Mouse (Mus musculus) right cerebral cortex, adult 18-20 months (tissue): Measurements from ENCODE around the gene Satb1.

Source experiments
- DNase-seq: peaks from one replicate; pipeline ENCODE4 v3.0.0; 2022; ENCODE audit warnings: mixed read lengths

Gene Satb1

DNA sequence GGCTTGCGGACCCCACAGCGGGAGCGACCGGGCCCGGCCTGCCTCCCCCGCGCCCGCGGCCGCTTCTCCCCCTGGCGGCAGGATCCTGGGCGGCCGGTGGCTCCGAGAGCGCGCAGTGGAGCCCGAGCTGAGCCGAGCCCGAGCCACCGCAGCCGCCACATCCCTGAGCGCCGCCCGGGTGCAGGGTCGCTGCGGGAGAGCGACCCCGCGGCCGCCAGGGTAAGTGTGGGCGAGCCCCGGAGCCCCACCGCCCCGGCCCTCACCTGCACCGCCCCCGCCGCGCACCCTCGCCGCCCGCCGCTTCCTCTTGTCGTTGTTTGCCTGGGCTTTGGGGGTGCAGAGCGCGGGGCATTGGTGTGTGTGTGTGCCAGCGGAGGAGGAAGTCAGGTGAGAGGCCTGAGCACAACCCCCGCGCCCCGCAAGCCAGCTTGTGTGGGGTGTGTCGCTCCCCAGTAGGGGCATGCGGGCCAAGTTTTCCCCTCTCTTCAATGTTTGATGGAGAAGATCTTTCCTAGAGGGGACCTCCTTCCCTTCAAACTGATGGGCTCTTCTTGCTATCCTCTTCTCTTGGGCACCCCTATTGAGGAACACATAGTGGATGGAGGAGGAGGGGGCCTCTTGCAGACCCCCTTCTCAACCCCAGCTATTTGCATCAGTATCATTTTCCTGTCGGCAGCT is at the start of gene Satb1:
TSS of gene Satb1 (minus strand) at position 391 of the 678 bp plus-strand sequence.
- DNase-seq, result peak; percentile 37

DNA sequence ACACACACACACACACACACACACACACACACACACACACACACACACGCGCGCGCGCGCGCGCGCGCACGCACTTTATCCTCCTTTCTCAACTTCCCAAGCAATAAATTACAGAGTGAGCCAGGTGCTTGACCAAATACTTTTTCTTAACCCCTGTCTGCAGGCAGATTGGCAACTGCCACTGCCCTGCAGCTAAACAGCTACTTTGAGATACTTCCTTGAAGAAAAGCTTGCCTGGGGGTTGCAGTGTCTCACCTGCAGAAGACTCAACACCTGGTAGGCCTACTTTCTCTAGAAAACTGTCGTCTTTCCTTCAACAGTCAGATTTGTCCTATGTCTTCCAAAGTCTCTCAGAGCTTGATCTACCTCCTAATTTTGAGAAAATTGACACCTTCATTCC is 49.5 kb upstream of the Satb1 start:
- no peak for DNase-seq

DNA sequence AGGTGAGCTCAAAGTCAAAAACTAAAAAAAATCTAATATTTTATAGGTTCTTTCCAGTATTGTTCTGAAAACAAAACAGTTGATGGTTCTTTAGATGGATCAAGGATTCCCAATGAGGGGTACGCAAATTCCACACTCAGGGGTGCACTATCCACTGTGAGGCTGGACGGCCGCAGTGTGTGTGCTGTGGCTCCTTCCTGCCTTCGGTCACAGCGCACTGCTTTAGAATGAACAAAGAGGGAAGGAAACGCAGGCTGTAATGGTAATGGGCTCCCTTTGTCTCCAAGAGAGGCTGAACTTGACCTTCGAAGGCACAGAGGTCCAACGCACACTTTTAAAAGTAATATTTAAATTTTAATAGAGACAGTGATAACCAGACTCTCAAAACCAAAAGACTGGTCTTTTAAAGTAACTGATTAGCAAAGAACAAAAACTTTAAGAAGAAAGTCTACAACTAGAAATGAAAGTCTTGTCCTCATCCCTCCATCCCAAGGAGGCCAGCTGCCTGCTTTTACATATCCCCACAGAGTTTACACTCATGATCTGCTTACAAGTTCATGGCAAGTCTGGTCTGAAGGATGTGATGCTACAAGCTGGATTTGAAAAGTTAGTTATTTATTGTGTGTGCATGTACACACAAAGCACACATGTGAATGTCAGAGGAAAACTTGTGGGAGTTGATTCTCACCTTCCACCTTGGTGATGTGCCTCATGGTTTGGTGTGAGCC is 48.0 kb upstream of the Satb1 start:
- no peak for DNase-seq

DNA sequence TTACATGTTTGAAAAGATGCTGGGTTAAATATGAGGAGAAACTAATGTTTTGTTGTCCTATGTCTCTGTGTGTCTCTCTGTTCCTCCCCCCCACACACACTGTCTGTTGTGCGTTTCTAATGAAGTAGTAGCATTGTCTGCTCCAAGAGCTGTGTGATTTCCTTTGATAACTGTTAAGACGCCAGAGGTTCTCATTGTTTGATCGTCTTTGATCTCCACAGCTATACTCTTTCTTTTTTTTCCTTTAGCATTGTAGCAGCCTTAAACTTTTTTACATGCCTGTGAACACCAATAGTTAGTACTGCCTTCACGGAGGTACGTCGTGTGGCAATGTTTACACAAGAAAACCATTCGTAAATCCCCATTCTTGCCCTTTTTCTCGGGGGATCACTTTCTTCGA is 47.1 kb upstream of the Satb1 start:
- DNase-seq, result no peak

DNA sequence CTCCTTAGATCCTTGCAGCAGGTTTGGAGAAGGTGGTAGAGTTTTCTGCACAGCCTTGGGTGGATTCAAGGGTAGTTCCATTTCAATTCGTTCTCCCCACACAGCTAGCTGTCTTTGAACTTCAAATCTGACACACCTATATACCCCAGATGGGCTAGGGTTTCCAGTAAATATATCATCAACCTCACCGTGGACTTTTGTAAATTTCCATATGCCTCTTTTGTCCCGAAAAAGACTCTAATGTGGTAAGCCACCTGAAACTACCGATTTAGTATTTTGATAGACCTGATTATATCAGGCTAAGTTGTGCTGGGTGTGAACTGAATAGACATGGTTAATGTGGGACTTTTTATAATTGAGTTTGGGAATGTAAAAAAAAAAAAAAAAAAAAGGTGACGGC is 46.6 kb upstream of the Satb1 start:
- no peak for DNase-seq

DNA sequence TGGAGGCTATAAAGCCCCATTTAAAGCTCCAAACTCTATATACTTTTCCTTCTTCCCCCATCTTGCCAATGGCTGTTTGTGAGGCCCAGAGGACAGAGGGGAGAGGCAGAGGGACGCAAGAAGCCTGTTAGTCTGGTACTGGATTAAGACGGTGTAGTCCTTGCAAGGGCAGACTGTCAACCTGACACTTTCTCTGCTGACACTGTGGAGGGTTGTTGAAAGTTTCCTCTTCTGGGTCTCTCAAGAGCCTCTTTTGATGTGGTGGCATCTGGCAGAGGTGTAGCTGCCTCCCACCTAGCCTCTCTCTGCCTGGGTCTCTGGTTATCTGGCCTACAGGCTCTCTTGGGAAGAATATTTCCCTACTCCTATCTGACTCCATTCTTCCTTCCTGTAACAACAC is 46.1 kb upstream of the Satb1 start:
- no peak for DNase-seq

DNA sequence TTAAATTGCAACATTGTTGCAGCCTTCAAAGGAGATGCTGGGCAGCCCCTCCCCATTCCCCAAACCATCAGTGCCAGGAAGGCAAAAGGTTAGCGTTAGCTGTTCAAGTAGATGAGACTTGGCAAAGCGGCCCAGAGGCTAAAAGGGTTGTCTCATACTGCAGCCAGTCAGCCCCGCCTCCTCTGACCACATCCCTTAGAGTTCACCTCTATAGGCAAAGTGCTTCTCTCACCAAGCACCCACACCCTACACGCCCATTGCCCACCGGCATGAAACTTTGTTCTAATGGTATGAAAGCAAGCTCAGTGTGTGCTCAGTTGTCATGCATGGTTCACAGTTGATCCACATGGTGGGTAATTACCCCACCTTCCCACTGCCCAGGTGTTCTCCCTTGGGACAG is 43.4 kb upstream of the Satb1 start:
- no peak for DNase-seq

DNA sequence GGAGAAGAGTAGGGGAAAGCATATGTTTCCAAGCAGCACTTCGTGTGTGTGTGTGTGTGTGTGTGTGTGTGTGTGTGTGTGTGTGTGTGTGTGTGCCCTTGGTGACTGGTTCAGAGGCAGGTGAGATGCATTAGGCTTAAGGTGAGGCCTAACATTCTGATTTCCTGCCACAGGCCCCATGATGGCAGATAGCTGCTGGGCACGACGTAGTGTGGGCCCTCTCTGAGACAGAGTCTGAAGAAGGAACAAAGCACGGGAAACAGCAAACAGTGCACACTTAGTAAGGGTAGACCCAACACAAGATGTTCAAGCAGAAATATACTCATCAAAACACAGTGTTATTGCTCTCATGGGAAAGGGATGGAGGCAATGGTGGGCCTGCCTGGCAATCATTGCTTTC is 24.5 kb upstream of the Satb1 start:
- DNase-seq, result no peak

DNA sequence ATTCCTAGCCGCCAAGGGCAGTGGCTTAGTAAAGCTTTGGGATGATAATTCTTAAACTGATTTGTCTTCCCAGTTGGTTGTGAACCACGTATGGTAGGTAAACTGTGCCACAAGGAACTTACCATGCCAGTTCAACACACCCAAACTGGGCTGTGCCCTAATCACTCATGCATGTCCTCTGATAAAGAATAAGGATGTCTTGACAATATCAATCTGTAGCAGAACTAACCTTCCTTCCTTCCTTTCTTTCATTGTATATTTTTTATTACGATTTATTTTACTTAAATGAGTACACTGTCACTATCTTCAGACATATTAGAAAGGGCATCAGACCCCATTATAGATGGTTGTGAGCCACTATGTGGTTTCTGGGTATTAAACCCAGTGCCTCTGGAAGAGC is 23.2 kb upstream of the Satb1 start:
- no peak for DNase-seq

DNA sequence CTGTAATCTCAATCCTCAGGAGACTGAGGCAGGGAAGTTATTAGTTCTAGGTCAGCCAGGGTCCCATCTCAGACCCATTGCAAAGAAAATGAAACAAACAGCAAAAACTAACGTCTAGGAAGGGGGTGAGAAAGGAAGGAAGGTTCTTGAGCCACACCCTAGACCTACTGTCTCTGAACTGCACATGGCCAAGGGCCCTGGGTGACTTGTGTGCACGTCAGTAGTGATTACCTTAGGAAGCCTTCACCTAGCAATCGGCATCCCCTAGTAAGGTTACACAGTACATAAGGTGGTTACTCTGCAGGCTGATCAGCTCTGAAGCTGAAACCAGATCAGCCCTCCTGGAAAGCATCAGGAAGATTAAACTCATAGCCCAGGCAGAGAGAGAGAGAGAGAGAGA is 22.2 kb upstream of the Satb1 start:
- no peak for DNase-seq

DNA sequence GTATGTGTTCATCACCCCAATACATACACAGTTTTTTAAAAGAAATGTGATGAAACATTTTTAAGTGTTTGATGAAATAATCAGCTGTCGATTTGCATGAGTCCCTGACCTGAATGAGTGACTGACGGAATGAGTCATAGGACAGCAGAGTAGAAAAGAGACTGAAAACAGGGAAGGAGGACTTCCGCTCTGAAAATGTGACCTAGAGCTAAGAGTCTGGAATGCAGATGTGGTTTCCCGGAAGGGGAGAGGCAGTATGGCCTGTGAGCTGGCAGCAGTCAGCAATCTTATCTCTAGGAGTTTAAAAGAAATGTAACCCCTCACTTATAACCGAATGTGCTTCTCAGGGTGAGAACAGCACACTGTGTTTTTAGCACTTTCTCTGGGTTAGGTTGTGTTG is 20.9 kb upstream of the Satb1 start:
- DNase-seq, result no peak

DNA sequence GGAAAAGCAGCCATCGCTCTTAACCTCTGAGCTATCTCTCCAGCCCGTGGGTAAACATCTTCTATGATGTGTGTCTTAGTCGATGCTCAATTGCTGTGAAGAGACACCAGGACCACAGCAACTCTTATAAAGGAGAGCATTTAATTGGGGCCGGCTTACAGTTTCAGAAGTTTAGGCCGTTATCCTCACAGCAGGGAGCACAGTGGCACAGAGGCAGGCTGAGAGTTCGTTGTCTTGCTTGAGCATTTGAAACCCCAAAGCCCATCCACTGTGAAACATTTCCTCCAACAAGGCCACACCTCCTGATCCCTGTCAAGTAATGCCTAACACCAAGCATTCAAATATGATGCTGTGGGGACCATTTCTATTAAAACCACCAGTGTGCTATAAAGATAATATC is 7.5 kb upstream of the Satb1 start:
- no peak for DNase-seq

DNA sequence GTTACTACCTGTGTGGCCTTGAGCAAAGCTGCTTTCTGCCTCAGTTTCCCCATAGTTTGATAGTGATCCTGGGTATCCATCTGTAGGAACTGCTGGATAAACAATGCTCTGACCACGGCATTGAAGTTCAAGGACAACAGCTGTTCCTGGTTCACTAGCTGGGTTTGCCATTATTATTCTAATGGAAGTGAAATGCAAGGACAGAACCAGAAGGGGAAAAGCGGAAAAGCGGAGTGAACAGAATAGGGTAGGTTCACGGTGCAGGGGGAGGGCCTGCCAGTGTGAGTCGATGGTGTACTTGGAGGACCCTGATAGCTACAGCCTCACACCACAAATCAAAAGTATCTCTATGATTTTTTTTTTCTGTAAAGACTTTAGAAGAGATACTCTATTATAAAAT is 6.4 kb upstream of the Satb1 start:
- DNase-seq, result no peak

DNA sequence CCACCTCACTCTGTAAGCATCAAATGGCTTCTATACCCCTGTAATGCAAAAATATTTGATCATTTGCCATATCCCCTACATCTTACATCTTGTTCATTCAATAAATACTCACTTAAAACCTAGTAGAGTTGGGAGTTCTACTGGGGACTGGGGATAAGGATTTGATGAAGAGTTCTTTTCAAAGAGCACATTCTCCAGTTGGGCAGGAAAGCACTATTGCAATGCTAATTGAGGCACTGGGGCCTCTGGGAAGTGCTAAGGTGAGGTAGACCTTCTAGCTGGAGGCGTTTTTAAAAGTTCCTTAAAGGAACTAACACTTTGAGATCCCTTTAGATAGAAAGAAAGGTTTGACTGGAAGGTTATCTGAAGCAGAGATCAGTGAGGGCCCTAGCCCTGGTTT is 3.8 kb upstream of the Satb1 start:
- no peak for DNase-seq

DNA sequence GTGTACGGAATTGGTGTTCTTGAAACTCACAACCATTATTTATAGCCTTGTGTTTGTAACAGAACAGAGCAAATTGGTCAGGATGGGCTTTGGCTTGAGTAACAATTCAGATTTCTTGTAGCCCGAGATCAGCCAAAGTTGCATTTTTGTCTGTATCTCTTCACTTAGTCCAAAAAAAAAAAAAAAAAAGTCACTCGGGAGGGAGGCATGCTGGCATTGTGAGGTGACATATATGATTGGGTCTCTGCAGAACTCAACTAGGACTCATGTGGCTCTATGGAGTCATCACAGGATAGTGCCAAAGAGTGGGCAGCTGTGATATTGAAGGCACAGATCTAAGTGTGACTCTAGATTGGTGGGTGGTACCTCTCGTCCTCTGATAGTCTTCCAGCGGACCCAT is 3.2 kb upstream of the Satb1 start:
- DNase-seq, result no peak

DNA sequence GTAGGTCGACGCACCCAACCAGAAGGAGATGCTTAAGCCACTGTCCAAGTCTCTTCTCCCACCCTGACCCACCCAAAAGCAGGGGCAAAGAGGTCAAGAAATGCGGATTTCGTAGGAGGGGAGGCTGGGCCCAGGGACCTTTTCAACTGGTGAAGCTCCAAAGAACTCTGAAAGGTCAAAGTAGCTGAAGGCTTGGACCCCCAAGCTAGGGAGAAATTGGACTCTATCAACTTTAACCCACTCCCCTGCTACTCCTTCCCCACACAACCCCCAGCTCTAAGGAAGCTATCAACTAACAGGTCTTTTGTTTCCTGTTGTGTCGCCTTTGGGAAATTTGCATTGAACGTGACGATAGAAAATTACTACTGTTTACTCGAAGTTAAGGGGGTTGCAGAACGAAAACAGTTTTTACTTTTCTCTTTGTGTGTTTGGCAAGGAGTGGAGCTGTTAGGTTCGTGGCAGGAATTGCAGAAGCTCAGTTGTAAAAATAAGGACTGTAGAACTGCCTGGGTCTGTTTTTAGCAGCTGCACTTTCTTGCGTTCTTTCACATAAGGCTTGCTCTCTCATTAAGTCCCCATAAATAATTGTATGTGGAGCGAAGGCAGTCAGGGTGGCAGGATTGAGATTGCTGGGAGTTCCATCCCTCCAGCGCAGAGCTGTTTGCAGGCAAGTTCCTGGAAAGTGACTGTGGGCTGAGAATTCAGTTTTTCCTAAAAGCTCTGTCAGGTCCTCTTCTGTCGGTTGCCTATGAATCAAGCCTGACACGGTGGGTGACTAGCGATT is 680 bp upstream of the Satb1 start:
- DNase-seq, result no peak

DNA sequence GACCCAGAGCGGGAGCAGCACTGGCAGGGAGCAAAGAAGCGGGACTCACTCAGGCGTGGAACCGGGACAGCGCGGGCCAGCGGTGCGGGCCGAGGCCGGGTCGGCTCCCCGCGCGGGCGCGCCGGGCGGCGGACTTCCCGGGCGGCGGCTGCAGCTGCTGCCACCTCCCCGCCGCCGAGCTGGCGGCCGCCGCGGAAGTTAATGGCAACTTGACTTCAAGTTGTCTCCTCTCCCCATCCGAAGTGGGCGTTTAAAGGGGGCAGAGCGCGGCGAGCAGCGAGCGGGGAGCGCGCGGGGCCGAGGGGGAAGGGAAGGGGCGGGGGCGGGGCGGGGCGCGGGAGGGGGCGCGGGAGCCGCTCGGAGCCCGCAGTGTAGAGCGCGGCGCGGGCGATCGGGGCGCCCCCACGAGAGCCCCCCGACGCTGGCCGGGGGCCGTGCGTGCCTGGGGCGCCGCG is 642 bp downstream of the Satb1 start:
- DNase-seq, result peak; percentile 33

DNA sequence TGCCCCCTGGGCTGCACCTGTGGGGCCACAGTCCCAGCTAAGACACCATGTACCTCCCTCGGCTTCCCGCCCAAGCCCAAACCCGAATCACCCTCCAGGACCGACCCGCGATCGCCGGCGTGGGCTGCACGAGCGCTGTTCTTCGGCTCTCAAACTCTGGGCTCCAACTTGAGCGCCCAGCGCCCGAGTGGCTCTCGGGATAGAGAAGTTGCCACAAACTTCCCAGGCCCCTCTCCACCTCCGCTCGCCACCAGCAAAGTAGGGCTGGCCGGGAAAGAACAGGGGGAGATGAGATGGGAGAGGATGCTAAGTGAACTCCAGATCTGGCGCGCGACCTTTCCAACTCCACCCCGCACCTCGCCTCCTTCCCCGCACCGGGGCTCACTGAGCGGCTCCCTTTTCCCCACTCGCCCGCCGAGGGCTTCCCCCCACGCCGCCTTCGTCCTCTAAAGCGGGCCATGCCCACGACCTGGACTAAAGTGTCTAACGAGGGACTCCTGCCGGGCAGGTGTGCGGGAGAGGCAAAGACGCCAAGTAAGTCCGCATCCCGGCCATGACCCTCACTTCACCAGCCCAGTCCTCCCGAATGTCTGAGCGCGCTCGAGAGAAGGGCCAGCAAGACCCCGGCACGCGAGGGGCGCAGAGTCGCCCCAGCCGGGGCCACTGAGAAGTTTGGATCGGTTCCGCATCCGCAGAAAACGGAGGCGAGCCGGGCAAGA is 1.2 kb downstream of the Satb1 start:
- DNase-seq, result no peak

DNA sequence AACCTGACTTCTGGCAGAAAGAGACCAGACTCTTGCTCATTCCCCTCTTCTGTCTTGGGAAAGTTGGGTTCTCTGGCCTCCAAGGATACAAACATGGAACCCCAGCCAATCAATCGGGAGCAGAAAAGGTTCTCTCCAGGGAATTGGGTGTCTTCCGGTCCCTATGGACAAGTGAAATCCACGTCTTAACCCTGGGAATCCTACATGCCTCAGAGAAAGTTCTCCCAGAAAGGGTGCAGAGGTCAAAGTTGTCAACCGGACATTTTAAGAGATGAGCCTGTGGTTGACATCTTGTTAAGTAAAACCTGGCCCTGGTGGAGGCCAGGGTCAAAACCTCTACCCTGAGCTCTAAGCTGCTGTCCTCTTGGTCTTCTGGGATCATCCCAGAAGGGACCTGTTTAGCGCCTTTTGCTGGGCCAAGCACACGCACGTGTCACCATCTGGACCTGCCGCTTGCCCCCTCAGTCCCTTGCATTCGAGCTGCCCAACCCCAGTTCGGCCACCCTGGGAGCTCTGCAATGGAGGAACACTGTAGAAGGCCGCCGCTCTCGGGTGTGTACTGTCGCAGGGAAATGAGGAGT is 1.9 kb downstream of the Satb1 start:
- no peak for DNase-seq

DNA sequence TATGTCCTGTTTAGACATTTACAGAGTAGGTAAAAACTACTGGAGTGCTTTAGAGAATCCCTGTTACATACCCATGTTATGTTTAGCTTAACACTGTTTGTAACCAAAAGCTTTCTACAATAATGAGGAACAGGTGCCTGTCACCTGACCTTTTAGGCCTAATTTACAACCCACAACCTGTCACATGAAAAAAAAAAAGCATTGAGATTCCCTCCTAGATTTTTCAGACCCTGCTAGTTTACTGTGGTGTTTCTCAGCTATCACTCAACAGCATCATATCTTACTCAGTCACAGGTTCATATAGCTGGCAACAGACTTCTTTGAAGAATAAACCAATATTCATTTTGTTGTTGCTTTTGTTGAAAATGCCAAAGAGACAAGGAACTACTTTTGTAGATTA is 3.7 kb downstream of the Satb1 start:
- DNase-seq, result no peak

DNA sequence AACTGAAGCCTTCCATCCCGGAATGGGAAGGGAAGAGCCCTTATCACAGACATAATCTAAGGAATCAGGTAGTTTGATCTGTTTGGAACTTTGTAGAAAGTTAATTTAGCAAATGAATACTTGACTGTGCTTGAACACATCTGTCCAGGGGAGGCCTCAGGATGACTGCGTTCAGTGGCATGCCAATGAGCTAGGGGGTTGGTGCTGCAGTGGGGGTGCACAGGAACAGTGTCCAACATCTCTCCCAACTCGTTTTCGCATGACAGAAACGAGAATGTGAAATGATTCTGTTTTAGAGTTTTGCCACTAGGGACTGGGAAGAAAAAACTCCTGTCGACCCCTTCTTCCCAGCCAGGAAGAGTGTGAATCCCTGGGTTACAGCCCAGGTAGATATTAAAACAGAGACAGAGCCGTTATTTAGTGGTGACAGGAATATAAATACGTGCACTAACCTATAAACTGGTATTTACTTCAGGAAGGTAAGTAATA is 5.1 kb downstream of the Satb1 start:
- DNase-seq, result no peak

DNA sequence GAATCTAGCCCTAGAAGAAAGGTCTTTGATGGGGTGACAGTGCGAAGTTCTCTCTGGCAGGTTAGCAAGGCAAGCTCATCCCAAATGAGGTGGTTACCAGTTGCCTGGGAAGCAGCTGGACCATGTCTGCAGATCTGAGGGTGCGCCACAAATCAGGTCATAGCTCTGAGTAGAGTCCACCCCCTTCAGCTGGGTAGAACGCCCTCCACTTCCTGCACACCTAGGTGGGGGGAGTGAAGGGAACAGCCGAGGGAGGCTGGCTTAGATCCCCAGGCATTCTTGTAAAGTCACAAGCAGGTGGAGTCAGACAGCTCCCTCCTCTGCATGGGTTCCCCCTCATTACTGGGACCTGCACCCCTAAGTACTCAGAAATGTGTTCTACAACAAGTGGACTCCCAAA is 6.6 kb downstream of the Satb1 start:
- no peak for DNase-seq

DNA sequence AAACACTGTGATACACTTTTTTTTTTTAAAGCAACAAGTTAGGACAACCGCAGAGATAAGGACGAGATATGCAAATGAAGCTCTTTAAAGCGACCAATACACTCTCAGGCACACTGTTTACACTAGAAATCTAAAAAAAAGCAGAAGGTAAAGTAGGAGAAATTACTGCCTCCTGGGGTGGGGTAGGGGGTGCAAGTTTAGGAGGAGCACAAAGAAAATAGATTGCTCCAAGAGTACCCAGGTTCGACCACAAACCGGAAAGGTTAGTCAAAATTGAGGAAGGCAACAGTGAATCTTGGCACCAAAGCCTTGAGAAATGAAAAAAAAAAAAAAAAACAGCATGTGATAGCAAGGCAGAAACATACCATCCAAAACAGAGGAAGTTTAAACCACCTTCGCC is 18.8 kb downstream of the Satb1 start:
- DNase-seq, result no peak
